Mouse (Mus musculus): Measurements from ENCODE around the gene Cdipt.

Gene Cdipt

DNA sequence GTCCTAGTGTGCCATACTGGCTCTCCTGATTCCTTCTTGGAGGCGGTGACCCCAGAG is at the start of gene Cdipt:
Cdipt (plus strand) TSS at position 22 of the 57 bp plus-strand sequence.
- no peak for DNase-seq (ENCODE audit: low spot score)

DNA sequence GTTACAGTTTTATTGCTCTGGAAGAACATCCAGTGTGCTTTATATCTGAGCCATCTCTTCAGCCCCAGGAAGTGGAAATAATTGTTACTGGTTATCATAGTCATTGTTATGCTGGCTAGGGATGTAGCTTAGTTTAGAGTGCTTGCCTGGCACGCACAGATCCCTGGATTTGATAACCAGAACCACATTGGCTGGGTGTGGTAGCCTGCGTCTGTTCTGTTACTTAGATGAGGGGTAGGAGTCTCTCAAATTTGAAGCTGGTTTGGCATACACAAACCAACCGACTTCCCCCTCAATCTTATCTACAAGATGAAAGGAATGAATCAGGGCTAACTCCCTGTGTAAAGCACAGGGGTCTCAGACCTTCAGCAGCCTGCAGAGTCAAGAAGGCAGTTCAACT is 49.4 kb upstream of the Cdipt start:
- DNase-seq (ENCODE audit: low spot score), result peak; percentile 53

DNA sequence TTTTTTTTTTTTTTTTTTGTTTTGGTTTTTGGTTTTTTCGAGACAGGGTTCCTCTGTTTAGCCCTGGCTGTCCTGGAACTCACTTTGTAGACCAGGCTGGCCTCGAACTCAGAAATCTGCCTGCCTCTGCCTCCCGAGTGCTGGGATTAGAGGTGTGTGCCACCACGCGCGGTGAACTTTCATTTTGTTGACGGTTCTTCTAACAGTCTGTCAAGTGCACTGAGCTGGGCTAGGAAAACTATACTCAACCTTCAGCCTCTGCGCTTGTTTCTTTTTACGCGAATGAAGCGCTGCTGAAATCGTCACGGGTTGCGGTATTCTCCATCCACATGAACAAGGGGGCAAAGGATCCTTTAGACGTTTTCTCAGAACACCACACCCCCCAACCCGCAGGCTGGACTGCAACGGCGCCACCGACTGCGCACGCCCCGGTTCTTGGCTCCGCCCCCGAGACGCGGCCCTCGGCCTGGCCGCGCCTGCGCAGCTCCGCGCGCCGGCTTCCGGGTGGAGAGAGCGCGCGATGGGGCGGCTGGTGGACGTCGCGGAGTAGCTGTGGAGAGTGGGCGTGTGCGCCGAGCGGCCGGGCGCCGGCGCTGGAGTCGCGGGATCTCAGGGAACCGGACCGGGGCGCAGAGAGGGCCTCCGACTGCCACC is 47.2 kb upstream of the Cdipt start, which contains the start of gene Kctd13:
Kctd13 (plus strand) TSS at position 496 of the 654 bp plus-strand sequence.
- DNase-seq (ENCODE audit: low spot score), result peak; percentile 97

DNA sequence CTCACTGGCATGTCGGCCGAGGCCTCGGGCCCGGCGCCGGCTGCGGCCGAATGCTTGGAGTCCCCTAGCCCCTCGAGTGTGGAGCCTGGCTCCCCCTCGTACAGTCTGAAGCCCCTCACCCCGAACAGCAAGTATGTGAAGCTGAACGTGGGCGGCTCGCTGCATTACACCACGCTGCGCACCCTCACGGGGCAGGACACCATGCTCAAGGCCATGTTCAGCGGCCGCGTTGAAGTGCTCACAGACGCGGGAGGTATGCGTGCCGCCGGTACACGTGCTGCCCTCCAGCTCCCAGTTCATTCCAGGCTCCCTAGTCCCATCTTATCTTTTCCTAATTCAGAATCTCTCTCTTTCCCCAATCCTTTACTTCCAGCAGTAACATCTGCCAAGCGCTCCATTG is 46.7 kb upstream of the Cdipt start:
- no peak for DNase-seq (ENCODE audit: low spot score)

DNA sequence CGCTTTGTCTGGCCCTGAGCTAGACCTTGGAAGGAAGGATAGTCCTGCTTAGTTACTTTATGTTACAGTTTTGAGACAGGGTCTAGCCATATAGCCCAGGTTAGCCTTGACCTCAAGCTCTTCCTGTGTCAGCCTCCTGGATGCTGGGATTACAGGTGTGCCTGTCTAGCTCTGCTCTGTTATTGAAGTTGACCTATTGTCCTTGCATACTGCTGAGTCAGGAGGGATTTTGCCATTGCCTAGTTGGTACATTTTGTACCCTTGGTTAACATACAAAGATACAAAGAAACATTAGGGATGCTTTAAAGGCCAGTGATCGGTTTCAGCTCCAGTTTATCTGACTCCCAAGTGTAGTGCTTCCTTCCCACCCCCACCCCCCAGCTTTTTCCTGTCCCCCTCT is 43.1 kb upstream of the Cdipt start:
- DNase-seq (ENCODE audit: low spot score), result no peak

DNA sequence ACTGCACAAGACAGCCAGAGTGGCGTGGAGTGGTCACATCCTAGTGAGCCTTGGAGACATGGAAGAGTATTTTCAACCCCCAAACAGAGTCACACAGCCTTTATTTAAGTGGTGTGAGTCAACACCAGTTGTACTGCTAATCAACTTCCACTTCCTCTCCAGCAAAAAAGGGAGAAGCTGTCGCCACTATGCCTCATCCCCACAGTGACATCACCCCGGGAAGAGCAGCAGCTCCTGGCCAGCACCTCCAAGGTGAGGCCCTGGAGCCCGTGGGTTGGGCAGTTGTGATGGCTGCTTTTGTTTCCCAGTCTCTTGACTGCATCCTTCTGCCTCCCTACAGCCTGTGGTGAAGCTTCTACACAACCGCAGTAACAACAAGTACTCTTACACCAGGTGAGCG is 34.5 kb upstream of the Cdipt start:
- DNase-seq (ENCODE audit: low spot score), result peak; percentile 58

DNA sequence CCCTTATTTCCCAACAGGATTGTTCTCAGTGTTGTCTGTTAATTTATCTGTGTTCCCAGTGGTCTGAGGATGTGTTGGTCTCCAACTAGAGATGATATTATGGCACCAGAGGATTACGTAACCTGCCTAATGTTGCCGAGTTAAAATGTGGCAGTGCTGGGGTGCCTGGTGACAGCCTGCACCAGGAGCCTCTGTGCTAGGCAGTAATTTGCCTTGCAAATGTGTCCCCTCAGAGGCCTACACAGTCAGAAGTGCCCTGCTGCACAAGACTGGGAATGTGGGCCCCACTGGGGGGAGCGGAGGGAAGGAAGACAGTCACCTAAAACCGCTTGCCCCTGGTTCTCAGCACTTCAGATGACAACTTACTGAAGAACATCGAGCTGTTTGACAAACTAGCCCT is 33.9 kb upstream of the Cdipt start:
- DNase-seq (ENCODE audit: low spot score), result no peak

DNA sequence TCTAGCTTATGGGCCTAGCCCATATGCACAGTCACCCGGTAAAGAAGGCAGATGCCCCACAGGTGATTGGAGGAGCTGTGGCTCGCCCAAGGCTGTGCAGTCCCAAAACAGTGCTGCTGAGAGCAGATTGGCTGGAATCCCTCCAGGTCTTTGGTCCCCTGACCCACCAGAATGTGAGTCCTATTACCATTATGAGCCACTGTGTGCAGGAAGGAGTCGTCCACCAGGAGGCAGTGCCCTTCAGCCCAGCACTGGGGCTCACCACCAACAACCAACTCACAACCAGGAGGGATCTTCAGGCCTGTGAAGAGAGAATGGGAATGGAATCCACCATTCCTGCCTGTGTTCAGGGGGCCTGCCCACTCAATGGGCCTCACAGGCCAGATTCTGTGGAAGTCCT is 29.2 kb upstream of the Cdipt start:
- peak; percentile 62 for DNase-seq (ENCODE audit: low spot score)

DNA sequence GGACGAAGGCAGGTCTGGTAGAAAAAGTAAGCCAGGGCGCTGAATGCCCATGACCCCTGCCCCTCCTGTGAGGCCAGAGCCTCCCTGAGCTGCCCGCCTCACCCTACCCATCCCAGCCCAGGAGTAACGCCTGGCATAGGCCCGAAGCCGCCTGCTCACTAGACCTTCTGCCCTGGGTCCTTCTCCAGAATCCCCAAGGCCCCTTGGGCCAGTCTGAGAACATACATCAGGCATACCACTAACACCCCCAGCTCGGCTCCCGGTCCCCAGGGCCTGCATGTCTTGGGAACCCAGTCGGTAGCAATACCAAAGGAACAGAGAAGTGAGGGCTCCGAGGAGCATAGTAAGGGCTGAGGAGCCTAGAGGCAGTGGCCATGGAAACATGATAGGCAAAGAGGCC is 27.1 kb upstream of the Cdipt start:
- DNase-seq (ENCODE audit: low spot score), result no peak

DNA sequence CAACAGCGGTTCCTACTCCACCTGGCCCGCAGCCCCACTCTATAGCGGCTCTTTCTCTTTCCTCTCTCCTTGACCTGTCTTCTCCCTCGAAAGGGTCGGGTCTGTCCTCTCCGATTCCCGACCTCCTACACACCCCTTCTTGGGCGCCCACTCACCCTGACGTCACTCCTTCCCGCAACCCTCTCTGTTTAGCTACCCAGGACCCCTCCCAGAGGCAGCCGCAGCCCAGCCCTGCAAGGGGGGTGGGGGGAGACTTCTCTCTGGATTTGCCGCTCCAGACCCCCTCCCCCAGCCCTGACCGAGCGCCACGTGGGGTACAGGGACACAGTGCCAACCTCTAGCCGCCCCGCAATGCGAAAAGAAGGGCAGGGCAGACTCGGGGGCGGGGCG is 26.3 kb upstream of the Cdipt start, which contains the start of gene Asphd1:
Asphd1 (minus strand) TSS at position 180 of the 390 bp plus-strand sequence.
- no peak for DNase-seq (ENCODE audit: low spot score)

DNA sequence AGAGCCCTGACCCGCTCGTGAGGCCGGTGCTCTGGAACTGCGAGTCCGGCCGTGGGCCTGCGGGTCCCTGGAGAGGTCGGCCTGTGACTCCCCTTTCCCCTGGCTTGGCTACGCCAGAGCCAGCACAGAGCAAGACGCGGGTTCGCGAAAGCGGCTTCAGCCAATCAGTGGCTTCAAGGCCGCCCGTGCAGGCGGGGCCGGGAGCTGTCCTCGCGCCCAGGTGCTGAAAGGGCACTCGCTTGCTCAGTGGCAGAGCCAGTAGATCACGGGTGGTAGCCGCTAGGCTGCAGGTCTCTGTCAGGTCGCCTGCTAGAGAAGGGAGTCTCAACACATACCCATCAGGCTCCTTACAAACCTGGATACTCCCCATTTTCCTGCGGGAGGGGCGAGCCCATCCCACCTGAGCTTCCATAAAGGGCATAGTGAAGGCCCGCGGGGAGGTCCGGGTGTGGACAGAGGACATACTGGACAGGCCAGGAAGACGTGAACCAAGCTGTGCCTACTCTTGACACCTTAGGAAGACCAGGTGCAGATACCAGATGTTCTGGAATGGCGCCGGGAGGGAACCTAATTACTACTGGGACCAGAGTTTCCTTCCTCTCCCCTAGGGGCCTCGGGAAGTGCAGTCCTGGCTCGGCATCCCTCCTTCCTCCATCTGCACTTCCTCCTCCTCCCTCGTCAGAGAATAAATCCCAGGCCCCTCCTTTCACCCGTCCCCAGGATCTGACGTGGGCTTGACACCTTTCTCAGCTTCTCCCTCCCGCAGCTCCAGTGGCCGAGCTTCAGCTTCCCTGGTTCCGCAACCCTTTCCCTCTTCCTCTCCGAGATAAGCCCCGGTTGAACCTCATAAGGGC is 25.7 kb upstream of the Cdipt start, which contains the start of gene Sez6l2:
Sez6l2 (plus strand) TSS at position 771 of the 854 bp plus-strand sequence.
- DNase-seq (ENCODE audit: low spot score), result peak; percentile 91

DNA sequence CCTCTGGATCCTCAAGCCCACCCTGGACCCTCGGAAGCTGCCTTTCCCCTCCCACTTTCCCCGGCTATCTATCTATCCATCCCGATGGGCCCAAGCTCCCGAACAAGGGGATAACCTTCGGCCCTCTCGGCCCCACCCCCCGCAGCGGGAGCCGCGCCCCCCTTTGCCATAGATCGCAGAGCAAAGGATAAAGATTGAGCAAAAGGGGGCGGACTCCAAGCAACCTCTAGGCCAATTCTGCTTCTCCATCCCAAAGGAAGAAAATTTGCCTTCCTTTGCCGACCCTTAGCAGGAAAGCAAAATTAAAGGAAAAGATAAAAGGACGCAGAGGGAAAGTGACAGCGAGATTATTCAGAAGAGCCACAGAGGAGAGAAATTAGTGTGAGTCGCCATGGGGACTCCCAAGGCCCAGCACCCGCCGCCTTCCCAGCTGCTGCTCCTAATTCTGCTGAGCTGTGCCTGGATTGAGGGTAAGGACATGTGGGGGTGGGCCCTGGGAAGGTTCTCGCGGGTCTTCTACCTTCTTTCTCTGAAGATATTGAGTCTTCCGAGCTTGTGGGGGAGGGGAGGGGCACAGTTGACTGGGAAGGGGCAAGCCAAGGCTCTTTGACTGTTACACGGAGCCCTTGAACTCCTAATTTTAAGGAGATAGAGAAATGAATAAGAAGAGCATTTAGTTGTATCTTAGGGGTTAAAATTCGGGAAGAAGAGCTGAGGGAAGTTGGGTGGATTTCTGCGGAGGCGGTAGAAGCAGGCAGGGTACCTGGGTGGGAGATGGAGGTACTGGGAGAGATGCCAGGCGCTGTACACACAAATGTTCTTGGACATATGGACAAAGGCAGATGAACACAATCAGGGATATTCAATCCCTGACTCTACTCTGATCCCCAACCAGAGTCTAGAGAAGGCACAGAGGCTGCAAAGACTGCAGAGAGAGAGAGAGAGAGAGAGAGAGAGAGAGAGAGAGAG is 24.8 kb upstream of the Cdipt start:
- DNase-seq (ENCODE audit: low spot score), result peak; percentile 75

DNA sequence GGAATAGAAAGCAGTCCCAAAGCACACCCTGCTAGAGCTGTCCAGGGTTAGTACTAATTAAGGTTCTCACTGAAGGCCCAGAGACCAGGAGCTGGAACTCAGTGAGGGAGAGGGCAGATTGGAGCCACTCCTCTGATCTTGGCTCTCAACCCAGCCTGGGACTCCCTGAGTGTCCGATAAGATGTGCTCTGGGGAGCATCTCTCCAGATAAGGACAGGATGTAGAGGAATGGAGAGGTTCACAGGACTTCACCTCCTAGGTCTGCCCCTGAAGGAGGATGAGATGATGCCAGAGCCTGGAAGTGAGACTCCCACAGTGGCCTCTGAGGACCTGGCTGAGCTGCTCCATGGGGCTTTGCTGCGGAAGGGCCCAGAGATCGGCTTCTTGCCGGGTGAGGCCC is 24.0 kb upstream of the Cdipt start:
- peak; percentile 39 for DNase-seq (ENCODE audit: low spot score)

DNA sequence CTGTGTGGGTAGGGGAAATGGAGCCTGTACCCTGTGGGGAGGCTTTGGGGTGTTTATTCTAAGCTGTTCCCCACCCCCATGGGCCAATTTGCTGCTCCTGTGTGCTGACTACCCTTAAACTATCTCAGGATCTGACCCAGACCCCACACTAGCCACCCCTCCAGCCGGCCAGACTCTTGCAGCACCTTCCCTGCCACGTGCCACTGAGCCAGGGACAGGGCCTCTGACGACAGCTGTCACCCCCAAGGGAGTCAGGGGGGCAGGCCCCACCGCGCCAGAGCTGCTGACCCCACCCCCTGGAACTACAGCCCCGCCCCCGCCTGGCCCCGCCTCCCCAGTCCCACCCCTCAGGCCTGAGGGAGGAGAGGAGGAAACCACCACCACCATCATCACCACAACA is 23.1 kb upstream of the Cdipt start:
- DNase-seq (ENCODE audit: low spot score), result no peak

DNA sequence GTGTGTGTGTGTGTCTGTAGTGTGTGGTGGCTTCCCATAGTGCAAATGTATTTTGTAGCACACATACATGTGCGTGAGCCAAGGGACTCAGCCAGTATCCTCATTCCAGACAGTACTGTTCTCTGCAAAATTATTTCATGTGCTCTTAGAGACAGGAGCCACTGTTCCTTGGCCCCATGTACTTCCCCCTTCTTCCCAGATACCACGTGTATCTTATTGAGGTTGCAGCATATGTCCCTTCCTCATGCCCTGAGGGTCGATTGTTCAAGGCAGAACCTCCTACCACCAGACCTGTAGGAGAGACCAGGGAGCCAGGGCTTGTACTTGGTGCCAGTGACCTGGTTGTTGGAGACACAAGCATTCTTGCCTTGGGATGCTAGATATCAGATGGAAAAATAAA is 20.6 kb upstream of the Cdipt start:
- DNase-seq (ENCODE audit: low spot score), result no peak

DNA sequence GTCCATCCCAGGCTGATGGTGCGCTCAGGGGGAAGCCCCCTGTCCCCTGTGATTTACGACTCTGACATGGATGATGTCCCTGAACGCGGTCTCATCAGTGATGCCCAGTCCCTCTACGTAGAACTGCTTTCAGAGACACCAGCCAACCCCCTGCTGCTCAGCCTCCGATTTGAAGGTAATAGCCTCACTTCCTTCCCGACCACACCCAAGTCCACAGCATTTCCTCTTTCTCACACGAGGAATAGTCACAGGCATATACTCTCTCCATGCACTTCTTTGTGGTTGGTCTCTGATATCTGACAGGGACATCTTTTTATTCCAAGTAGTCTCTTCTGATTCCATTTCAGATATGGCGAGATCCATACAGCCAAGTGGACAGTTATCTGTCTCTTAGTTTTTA is 15.9 kb upstream of the Cdipt start:
- DNase-seq (ENCODE audit: low spot score), result no peak

DNA sequence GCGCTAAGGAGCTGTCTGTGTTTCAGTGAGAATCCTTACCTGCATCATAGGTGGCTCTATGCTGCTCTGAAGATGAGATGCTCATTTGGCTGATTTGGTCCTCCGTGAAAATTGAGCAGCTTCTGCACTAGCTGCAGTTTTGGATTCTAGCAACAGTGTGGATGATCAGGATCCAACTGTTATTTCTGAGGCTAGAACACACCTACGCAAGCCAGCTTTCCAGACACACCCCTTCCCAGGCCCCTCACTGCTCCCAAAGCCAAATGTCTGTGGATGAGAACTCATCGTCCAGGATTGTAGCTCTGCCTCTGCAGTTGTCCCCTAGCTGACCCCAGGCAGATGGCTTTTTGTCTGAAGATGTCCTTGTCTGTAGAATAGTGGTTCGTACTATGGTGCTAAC is 14.6 kb upstream of the Cdipt start:
- no peak for DNase-seq (ENCODE audit: low spot score)

DNA sequence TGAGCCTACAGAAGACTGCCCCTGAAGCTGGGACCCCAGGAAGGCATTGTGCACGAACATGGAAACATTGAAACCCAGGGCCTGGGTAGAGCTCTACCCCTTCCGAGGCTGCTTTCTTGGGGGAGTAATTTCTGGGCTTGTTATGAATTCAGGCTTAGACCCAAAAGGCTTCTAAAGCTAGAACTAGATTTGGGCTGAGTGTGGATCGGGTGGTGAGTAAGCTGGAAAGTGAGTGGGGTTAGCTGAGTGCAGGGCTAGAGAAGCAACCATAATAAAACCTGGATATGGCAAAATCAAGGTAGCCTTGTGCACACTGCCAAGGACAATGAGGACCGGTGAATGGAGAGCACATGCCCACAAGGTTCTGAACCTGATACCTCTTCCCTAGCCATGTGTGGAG is 13.7 kb upstream of the Cdipt start:
- no peak for DNase-seq (ENCODE audit: low spot score)

DNA sequence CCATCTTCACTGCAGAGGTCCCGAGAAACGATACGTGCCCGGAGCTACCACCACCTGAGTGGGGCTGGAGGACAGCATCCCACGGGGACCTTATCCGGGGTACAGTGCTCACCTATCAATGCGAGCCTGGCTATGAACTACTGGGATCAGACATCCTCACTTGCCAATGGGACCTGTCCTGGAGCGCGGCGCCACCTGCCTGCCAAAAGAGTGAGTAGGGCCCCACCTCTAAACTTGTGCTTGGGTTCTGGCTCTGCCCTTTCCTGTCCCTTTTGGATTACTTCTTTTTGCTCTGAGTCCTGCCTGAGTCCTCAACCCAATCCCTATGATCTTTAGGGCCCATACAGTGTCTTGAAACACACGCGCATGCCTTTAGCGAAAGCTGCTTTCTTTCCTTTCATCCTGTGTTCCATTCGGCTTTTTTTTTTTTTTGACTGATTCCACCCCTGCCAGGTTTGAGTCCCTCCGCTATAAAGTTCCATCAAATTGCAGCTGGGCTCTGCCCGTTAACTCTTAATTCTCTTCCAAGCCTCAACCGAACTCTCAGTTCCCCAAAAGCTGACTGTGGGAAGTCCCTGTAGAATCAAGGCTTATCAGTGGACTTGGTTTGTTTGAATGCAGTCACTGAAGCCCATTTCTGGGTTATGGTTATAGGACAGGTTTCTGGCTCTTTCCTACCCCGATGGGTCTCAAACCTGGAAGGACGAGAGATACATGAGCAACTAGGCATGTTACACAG is 12.0 kb upstream of the Cdipt start:
- no peak for DNase-seq (ENCODE audit: low spot score)

DNA sequence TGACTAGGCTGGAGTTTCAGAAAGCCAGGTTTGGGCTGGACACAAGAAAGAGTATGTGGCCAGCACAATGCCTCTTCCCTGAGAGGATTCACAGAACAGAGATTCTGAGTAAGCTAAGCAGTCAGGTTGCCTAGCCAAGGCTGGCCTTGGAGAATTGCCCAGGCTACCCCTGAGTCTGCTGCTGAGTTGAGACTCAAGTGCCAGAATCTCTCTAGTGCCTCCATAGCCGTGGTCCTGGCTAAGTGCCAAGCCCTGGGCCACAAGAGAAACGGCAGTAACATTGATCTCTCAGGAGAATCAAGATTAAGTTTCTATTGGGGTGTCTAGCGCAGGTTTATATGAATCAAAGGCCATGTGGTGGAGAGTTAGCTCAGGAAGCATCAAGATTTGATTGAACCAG is 10.1 kb upstream of the Cdipt start:
- no peak for DNase-seq (ENCODE audit: low spot score)

DNA sequence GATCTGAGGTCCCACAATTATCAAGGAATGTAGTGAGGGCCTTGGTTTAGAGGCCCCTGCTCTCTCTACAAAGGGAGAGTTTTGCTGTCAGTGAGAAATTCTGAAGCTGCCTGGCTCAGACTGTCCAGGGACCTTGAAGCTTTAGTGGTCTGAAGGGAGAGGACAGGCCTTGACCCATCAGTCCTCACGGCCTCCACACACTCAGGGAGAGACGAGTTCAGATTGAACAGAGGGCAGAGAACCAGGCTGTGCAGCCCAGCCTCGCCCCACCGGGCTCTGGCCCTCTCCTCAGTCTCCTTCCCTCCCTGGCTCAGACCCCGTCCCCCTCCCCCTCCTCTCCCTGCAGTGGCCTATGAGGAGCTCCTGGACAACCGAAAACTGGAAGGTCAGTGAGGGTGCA is 8.4 kb upstream of the Cdipt start:
- no peak for DNase-seq (ENCODE audit: low spot score)

DNA sequence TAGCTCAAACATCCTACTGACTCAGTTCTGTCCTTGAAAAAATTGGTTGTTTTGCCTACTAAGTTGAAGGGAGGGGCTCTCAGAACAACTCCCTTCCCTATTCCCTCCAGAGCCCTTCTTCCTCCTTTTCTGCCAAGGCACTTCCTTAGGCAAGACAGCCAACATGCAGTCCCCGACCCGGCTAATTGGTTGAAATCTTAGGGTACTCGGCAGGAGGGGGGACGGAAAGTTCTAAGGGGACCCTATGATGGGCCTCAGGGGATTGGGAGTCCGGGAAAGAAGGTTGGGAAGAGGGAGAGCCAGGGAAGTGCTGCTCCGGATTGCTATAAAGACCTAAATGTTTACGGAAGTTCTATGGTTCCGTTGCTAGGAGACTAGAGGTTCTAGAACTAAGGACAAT is 221 bp upstream of the Cdipt start:
- no peak for DNase-seq (ENCODE audit: low spot score)
